Mouse (Mus musculus) heart, embryonic 15.5 days (tissue): ENCODE measurements around the gene Katnb1. TPM values are rescaled to one million over a fixed set of nuclear protein-coding genes. Genes with fewer than 3 reads are reported as not detected.

Experiments used
- polyA plus RNA-seq: library from polyadenylated mRNA; unstranded; fragments of >200 nt; fragmentation: Nextera tagmentation; extraction: Ambion mirVana; gene quantifications from 2 replicates; pipeline ENCODE4 v1.2.1, GENCODE M21; 2015

The Katnb1 gene
- polyA plus RNA-seq, 1 experiment from 2014 or later, result 15.3 TPM

Other genes starting within 250 kb of the Katnb1 start
- 163 and 166 TPM in 2 replicates for gene Coq9, start 242.9 kb upstream of the Katnb1 start, polyA plus RNA-seq
- gene Ciapin1, start 242.8 kb upstream of the Katnb1 start, polyA plus RNA-seq, result 77.7 and 88.6 TPM in 2 replicates
- 107 and 122 TPM in 2 replicates for gene Polr2c, start 223.7 kb upstream of the Katnb1 start, polyA plus RNA-seq
- 22.9 and 31.6 TPM in 2 replicates for gene Dok4, start 204.9 kb upstream of the Katnb1 start, polyA plus RNA-seq
- 18.6 and 25.1 TPM in 2 replicates for gene Ccdc102a, start 163.1 kb upstream of the Katnb1 start, polyA plus RNA-seq
- 0.25 and 1.2 TPM in 2 replicates for gene Adgrg5, start 157.5 kb upstream of the Katnb1 start, polyA plus RNA-seq
- gene Adgrg1, start 106.4 kb upstream of the Katnb1 start, polyA plus RNA-seq, result 4.6 and 21.3 TPM in 2 replicates
- 2.6 and 5.2 TPM in 2 replicates for gene Adgrg3, start 63.5 kb upstream of the Katnb1 start, polyA plus RNA-seq
- gene Drc7, start 26.1 kb upstream of the Katnb1 start, polyA plus RNA-seq, result 0.04 and 0.47 TPM in 2 replicates
- 15.7 and 19.3 TPM in 2 replicates for gene Kifc3, start 121.6 kb downstream of the Katnb1 start, polyA plus RNA-seq
- 0.49 and 1.1 TPM in 2 replicates for gene Cngb1, start 225.4 kb downstream of the Katnb1 start, polyA plus RNA-seq
- gene Tepp, start 229.4 kb downstream of the Katnb1 start, polyA plus RNA-seq, result 0.29 TPM in 1 of 2 replicates, not detected in the other